Mouse (Mus musculus) hindbrain, embryonic 11.5 days (tissue): ENCODE results near the gene Tppp2. TPM values are rescaled to one million over a fixed set of nuclear protein-coding genes. Genes with fewer than 3 reads are reported as not detected.

Source experiments
- ATAC-seq: fragments of 200-750 bp; cut with Nextera tagmentation; 2 replicates; pipeline ENCODE4 v1.8.0; 2017; ENCODE audit warnings: mild to moderate bottlenecking, moderate TSS enrichment, moderate library complexity; ENCODE audit not compliant: low FRiP score
- DNase-seq: peaks from one replicate; pipeline ENCODE4 v3.0.0-alpha.2; 2015; ENCODE audit warnings: low spot score
- H3K27ac ChIP-seq: fragments of 300-500 bp; sonication (generic); 2 replicates; pipeline ENCODE4 v1.5.1; 2014; ENCODE audit warnings: mild to moderate bottlenecking, low read depth, low read length
- H3K27me3 ChIP-seq: fragments of 300-500 bp; sonication (generic); 2 replicates; pipeline ENCODE4 v1.6.1; 2014; ENCODE audit warnings: mild to moderate bottlenecking, low read length, moderate library complexity, mixed read lengths; ENCODE audit not compliant: control insufficient read depth, insufficient read depth
- H3K36me3 ChIP-seq: fragments of 300-500 bp; sonication (generic); 2 replicates; pipeline ENCODE4 v1.6.1; 2014; ENCODE audit warnings: mild to moderate bottlenecking, low read length, moderate library complexity, mixed read lengths; ENCODE audit not compliant: control insufficient read depth, insufficient read depth
- H3K4me1 ChIP-seq: fragments of 300-500 bp; sonication (generic); replicated peaks from 2 replicates; pipeline ENCODE4 v1.6.1; 2014; ENCODE audit warnings: low read length, mixed read lengths; ENCODE audit not compliant: control insufficient read depth, insufficient read depth
- H3K4me2 ChIP-seq: fragments of 300-500 bp; sonication (generic); replicated peaks from 2 replicates; pipeline ENCODE4 v1.6.1; 2014; ENCODE audit warnings: mild to moderate bottlenecking, low read depth, low read length
- H3K4me3 ChIP-seq: fragments of 300-500 bp; sonication (generic); 2 replicates; pipeline ENCODE4 v1.5.1; 2014; ENCODE audit warnings: low read depth, low read length
- H3K9ac ChIP-seq: fragments of 300-500 bp; sonication (generic); 2 replicates; pipeline ENCODE4 v1.6.1; 2014; ENCODE audit warnings: low read depth, low read length
- H3K9me3 ChIP-seq: fragments of 300-500 bp; sonication (generic); 2 replicates; pipeline ENCODE4 v1.6.1; 2016; ENCODE audit warnings: low read length; ENCODE audit not compliant: control insufficient read depth
- WGBS: fragments of 180-500 bp; shearing (Covaris S2); extraction: QIAGEN DNeasy Blood & Tissue Kit; methylation state at CpG from one replicate; pipeline ENCODE4 v1.1.7; 2014; 5-methylcytosine and 5-hydroxymethylcytosine counted together
- polyA plus RNA-seq: library from polyadenylated mRNA; unstranded; fragments of >200 nt; fragmentation: Nextera tagmentation; extraction: Ambion mirVana; gene quantifications from 2 replicates; pipeline ENCODE4 v1.2.1, GENCODE M21; 2014

Tppp2 gene
- polyA plus RNA-seq, 1 experiment from 2014 or later, result not detected

GRCm38 (mm10) chr14:51902806-51903710 is 15.2 kb upstream of the Tppp2 start:
- Histone ChIP-seq H3K4me3 (no peak overlapping the region), H3K9ac (no peak overlapping the region), H3K27me3 (no peaks in the 10 kb centered on the region), H3K27ac (no peak overlapping the region), H3K36me3 (no peaks in the 10 kb centered on the region), H3K4me1 (no peaks in the 10 kb centered on the region), H3K4me2 (no peak overlapping the region), H3K9me3 (no peaks in the 10 kb centered on the region)
- ATAC-seq (peak; percentile 80), DNase-seq (peak; percentile 86)
- 61% methylated on average over 9 of the region's 9 CpGs for WGBS

GRCm38 (mm10) chr14:51903782-51904181 is 14.4 kb upstream of the Tppp2 start:
- H3K4me3 ChIP-seq, result no peak overlapping the region
- H3K9me3 ChIP-seq, result no peaks in the 10 kb centered on the region
- no peaks in the 10 kb centered on the region for H3K4me1 ChIP-seq
- DNase-seq (no peak), ATAC-seq (no peak)
- H3K36me3 ChIP-seq, result no peaks in the 10 kb centered on the region
- WGBS, result 87% methylated on average over 9 of the region's 9 CpGs
- H3K9ac ChIP-seq, result no peak overlapping the region
- no peaks in the 10 kb centered on the region for H3K27me3 ChIP-seq
- no peak overlapping the region for H3K27ac ChIP-seq
- H3K4me2 ChIP-seq, result no peak overlapping the region

- Histone ChIP-seq H3K36me3 (no peaks in the 10 kb centered on the region), H3K27me3 (no peaks in the 10 kb centered on the region), H3K9me3 (no peaks in the 10 kb centered on the region), H3K4me1 (no peaks in the 10 kb centered on the region), H3K4me2 (no peak overlapping the region), H3K4me3 (no peak overlapping the region), H3K27ac (no peak overlapping the region), H3K9ac (no peak overlapping the region)
- ATAC-seq (no peak), DNase-seq (no peak)
- 74% methylated on average over 7 of the region's 7 CpGs for WGBS
Observed at GRCm38 (mm10) chr14:51904706-51905105, 13.5 kb upstream of the Tppp2 start.

- H3K9me3 ChIP-seq, result no peaks in the 10 kb centered on the region
- H3K9ac ChIP-seq, result no peak overlapping the region
- H3K4me1 ChIP-seq, result no peaks in the 10 kb centered on the region
- H3K27me3 ChIP-seq, result no peaks in the 10 kb centered on the region
- DNase-seq (no peak), ATAC-seq (no peak)
- 92% methylated on average over 11 of the region's 11 CpGs for WGBS
- no peak overlapping the region for H3K4me2 ChIP-seq
- H3K4me3 ChIP-seq, result no peak overlapping the region
- no peaks in the 10 kb centered on the region for H3K36me3 ChIP-seq
- H3K27ac ChIP-seq, result no peak overlapping the region
Observed at GRCm38 (mm10) chr14:51906102-51906501, 12.1 kb upstream of the Tppp2 start.

GRCm38 (mm10) chr14:51911301-51911700 is 6.9 kb upstream of the Tppp2 start:
- H3K27ac ChIP-seq, result no peak overlapping the region
- no peak overlapping the region for H3K4me3 ChIP-seq
- peaks cover 12% of the 10 kb centered on the region for H3K27me3 ChIP-seq
- H3K4me1 ChIP-seq, result peaks cover 6% of the 10 kb centered on the region; the same call in 1 of the 2 replicates
- ATAC-seq (no peak), DNase-seq (no peak)
- H3K9ac ChIP-seq, result no peak overlapping the region
- no peak overlapping the region for H3K4me2 ChIP-seq
- WGBS, result 91% methylated on average over 10 of the region's 10 CpGs
- H3K36me3 ChIP-seq, result no peaks in the 10 kb centered on the region
- no peaks in the 10 kb centered on the region for H3K9me3 ChIP-seq

GRCm38 (mm10) chr14:51912391-51913061 is 5.7 kb upstream of the Tppp2 start:
- no peak for DNase-seq
- H3K27me3 ChIP-seq, result peaks cover 12% of the 10 kb centered on the region
- no peaks in the 10 kb centered on the region for H3K9me3 ChIP-seq
- H3K4me1 ChIP-seq, result peaks cover 6% of the 10 kb centered on the region; the same call in 1 of the 2 replicates
- WGBS, result 5% methylated on average over 14 of the region's 14 CpGs
- peak overlapping the region; percentile 59; the same call in 1 of the 2 replicates for H3K9ac ChIP-seq
- H3K27ac ChIP-seq, result no peak overlapping the region
- H3K36me3 ChIP-seq, result no peaks in the 10 kb centered on the region
- peak overlapping the region; percentile 99 for H3K4me2 ChIP-seq
- peak overlapping the region; percentile 53 for H3K4me3 ChIP-seq
- peak; percentile 34 for ATAC-seq

GRCm38 (mm10) chr14:51913062-51913959 is 4.9 kb upstream of the Tppp2 start:
- DNase-seq (peak; percentile 56), ATAC-seq (peak; percentile 67)
- Histone ChIP-seq H3K4me1 (peaks cover 6% of the 10 kb centered on the region; the same call in 1 of the 2 replicates), H3K4me3 (peak overlapping the region; percentile 53), H3K9ac (peak overlapping the region; percentile 59), H3K4me2 (peak overlapping the region; percentile 99), H3K9me3 (no peaks in the 10 kb centered on the region), H3K27me3 (peaks cover 12% of the 10 kb centered on the region), H3K36me3 (no peaks in the 10 kb centered on the region), H3K27ac (no peak overlapping the region)
- under 1% methylated on average over 49 of the region's 58 CpGs for WGBS
